Mouse (Mus musculus): ENCODE measurements around the gene Setd6.

- TF ChIP-seq POLR2A (IDR thresholded peaks at IDR 0.05; ENCODE audit: borderline replicate concordance, extremely low read depth, low read depth, low read length) (no peak), CTCF (IDR thresholded peaks at IDR 0.05; ENCODE audit: insufficient read depth, low read length) (no peak)
Measured at GRCm38 (mm10) chr8:95671861-95672260, 43.8 kb upstream of the Setd6 start.
